Mouse (Mus musculus) lung, postnatal 0 days (tissue): ENCODE results near the gene Sh3bp4. TPM values are rescaled to one million over a fixed set of nuclear protein-coding genes. Genes with fewer than 3 reads are reported as not detected.

Experiments
- ATAC-seq: fragments of 200-750 bp; cut with Nextera tagmentation; 2 replicates; pipeline ENCODE4 v1.8.0; 2017; ENCODE audit warnings: moderate library complexity
- DNase-seq: peaks from one replicate; pipeline ENCODE4 v3.0.0-alpha.2; 2016; ENCODE audit warnings: low spot score
- H3K27ac ChIP-seq: fragments of 300-500 bp; sonication (generic); 2 replicates; pipeline ENCODE4 v1.5.1; 2014; ENCODE audit warnings: antibody characterized with exemption, mild to moderate bottlenecking, low read length, mixed read lengths
- H3K27me3 ChIP-seq: fragments of 300-500 bp; sonication (generic); replicated peaks from 2 replicates; pipeline ENCODE4 v1.6.1; 2014; ENCODE audit warnings: low read length, mixed read lengths; ENCODE audit not compliant: insufficient read depth
- H3K36me3 ChIP-seq: fragments of 300-500 bp; sonication (generic); 2 replicates; pipeline ENCODE4 v1.6.1; 2014; ENCODE audit warnings: low read length, mixed read lengths; ENCODE audit not compliant: insufficient read depth
- H3K4me1 ChIP-seq: fragments of 300-500 bp; sonication (generic); 2 replicates; pipeline ENCODE4 v1.6.1; 2014; ENCODE audit warnings: antibody characterized with exemption, low read depth, low read length, mixed read lengths; ENCODE audit not compliant: insufficient read depth
- H3K4me2 ChIP-seq: fragments of 300-500 bp; sonication (generic); replicated peaks from 2 replicates; pipeline ENCODE4 v1.6.1; 2014; ENCODE audit warnings: low read depth, mild to moderate bottlenecking, low read length, moderate library complexity, mixed read lengths
- H3K4me3 ChIP-seq: fragments of 300-500 bp; sonication (generic); 2 replicates; pipeline ENCODE4 v1.5.1; 2014; ENCODE audit warnings: low read depth, low read length
- H3K9ac ChIP-seq: fragments of 300-500 bp; sonication (generic); replicated peaks from 2 replicates; pipeline ENCODE4 v1.6.1; 2014; ENCODE audit warnings: low read depth, mild to moderate bottlenecking
- H3K9me3 ChIP-seq: fragments of 300-500 bp; sonication (generic); 2 replicates; pipeline ENCODE4 v1.6.1; 2016; ENCODE audit warnings: low read length, mixed read lengths
- CTCF ChIP-seq: IDR thresholded peaks from 2 replicates; pipeline ENCODE4 v1.5.1; 2016; ENCODE audit warnings: antibody characterized with exemption, mild to moderate bottlenecking
- EP300 ChIP-seq: IDR thresholded peaks from 2 replicates; pipeline ENCODE4 v1.6.1; 2016; ENCODE audit warnings: antibody characterized with exemption, mild to moderate bottlenecking, control low read depth
- WGBS: fragments of 180-500 bp; shearing (Covaris S2); extraction: QIAGEN DNeasy Blood & Tissue Kit; methylation state at CpG from one replicate; pipeline ENCODE4 v1.1.7; 2014; 5-methylcytosine and 5-hydroxymethylcytosine counted together
- polyA plus RNA-seq: library from polyadenylated mRNA; unstranded; fragments of >200 nt; fragmentation: Nextera tagmentation; extraction: Ambion mirVana; gene quantifications from 2 replicates; pipeline ENCODE4 v1.2.1, GENCODE M21; 2015

The Sh3bp4 gene
- polyA plus RNA-seq, 1 experiment from 2014 or later, result 18.9 TPM

GRCm38 (mm10) chr1:89034061-89034460 is 36.2 kb upstream of the Sh3bp4 start:
- no peak for TF ChIP-seq EP300
- no peak for TF ChIP-seq CTCF
- no peak for DNase-seq
- no peak overlapping the region for H3K27ac ChIP-seq

GRCm38 (mm10) chr1:89035115-89035514 is 35.1 kb upstream of the Sh3bp4 start:
- no peak for ATAC-seq
- Histone ChIP-seq H3K9me3 (no peaks in the 10 kb centered on the region), H3K9ac (no peak overlapping the region), H3K4me2 (no peak overlapping the region), H3K27ac (no peak overlapping the region), H3K4me3 (no peak overlapping the region), H3K4me1 (no peaks in the 10 kb centered on the region), H3K27me3 (no peaks in the 10 kb centered on the region), H3K36me3 (no peaks in the 10 kb centered on the region)
- no peak for DNase-seq
- no peak for TF ChIP-seq CTCF
- no peak for TF ChIP-seq EP300
- WGBS, result 60% methylated on average over 5 of the region's 5 CpGs

More at GRCm38 (mm10) chr1:89034061-89034460, 36.2 kb upstream of the Sh3bp4 start:
- Histone ChIP-seq H3K9me3 (no peaks in the 10 kb centered on the region), H3K4me3 (no peak overlapping the region), H3K36me3 (no peaks in the 10 kb centered on the region), H3K9ac (no peak overlapping the region), H3K4me2 (no peak overlapping the region), H3K4me1 (no peaks in the 10 kb centered on the region), H3K27me3 (no peaks in the 10 kb centered on the region)
- 79% methylated on average over 4 of the region's 4 CpGs for WGBS
- ATAC-seq, result no peak

GRCm38 (mm10) chr1:89039836-89040235 is 30.4 kb upstream of the Sh3bp4 start:
- Histone ChIP-seq H3K36me3 (no peaks in the 10 kb centered on the region), H3K9ac (no peak overlapping the region), H3K9me3 (no peaks in the 10 kb centered on the region), H3K4me2 (no peak overlapping the region), H3K4me1 (no peaks in the 10 kb centered on the region), H3K27ac (no peak overlapping the region), H3K4me3 (no peak overlapping the region), H3K27me3 (no peaks in the 10 kb centered on the region)
- ATAC-seq, result no peak
- TF ChIP-seq EP300 (no peak), CTCF (no peak)
- 44% methylated on average over 2 of the region's 2 CpGs for WGBS
- no peak for DNase-seq

GRCm38 (mm10) chr1:89041290-89041689 is 28.9 kb upstream of the Sh3bp4 start:
- Histone ChIP-seq H3K27ac (peak overlapping the region; percentile 44), H3K36me3 (no peaks in the 10 kb centered on the region), H3K4me3 (no peak overlapping the region), H3K9ac (no peak overlapping the region), H3K27me3 (no peaks in the 10 kb centered on the region), H3K9me3 (no peaks in the 10 kb centered on the region), H3K4me2 (no peak overlapping the region), H3K4me1 (no peaks in the 10 kb centered on the region)
- 46% methylated on average over 5 of the region's 5 CpGs for whole genome bisulfite sequencing
- DNase-seq, result peak; percentile 74
- peak; percentile 80 for ATAC-seq
- TF ChIP-seq EP300, result 0 out of 2 replicates have a peak, but pooled peaks have one; percentile 38
- no peak for TF ChIP-seq CTCF

- WGBS, result 51% methylated on average over 4 of the region's 4 CpGs
- no peaks in the 10 kb centered on the region for H3K9me3 ChIP-seq
- no peak for TF ChIP-seq CTCF
- TF ChIP-seq EP300, result no peak
- peak overlapping the region; percentile 44; the same call in 1 of the 2 replicates for H3K27ac ChIP-seq
- H3K4me3 ChIP-seq, result no peak overlapping the region
- no peaks in the 10 kb centered on the region for H3K4me1 ChIP-seq
- no peak overlapping the region for H3K4me2 ChIP-seq
- no peaks in the 10 kb centered on the region for H3K27me3 ChIP-seq
- DNase-seq, result peak; percentile 30
- ATAC-seq, result peak; percentile 47
- H3K36me3 ChIP-seq, result no peaks in the 10 kb centered on the region
- H3K9ac ChIP-seq, result no peak overlapping the region
Observed at GRCm38 (mm10) chr1:89042081-89042480, 28.1 kb upstream of the Sh3bp4 start.

- peak; percentile 39 for DNase-seq
- no peaks in the 10 kb centered on the region for H3K27me3 ChIP-seq
- H3K4me2 ChIP-seq, result no peak overlapping the region
- peak overlapping the region; percentile 44; the same call in 1 of the 2 replicates for H3K27ac ChIP-seq
- 72% methylated on average over 10 of the region's 10 CpGs for WGBS
- H3K4me3 ChIP-seq, result no peak overlapping the region
- peak; percentile 47 for ATAC-seq
- TF ChIP-seq EP300 (no peak), CTCF (no peak)
- no peak overlapping the region for H3K9ac ChIP-seq
- H3K4me1 ChIP-seq, result no peaks in the 10 kb centered on the region
- H3K36me3 ChIP-seq, result no peaks in the 10 kb centered on the region
- no peaks in the 10 kb centered on the region for H3K9me3 ChIP-seq
Observed at GRCm38 (mm10) chr1:89042956-89043355, 27.3 kb upstream of the Sh3bp4 start.

GRCm38 (mm10) chr1:89045403-89045802 is 24.8 kb upstream of the Sh3bp4 start:
- H3K27me3 ChIP-seq, result no peaks in the 10 kb centered on the region
- ATAC-seq, result no peak
- no peak for DNase-seq
- no peaks in the 10 kb centered on the region for H3K9me3 ChIP-seq
- no peaks in the 10 kb centered on the region for H3K36me3 ChIP-seq
- H3K4me3 ChIP-seq, result no peak overlapping the region
- no peak overlapping the region for H3K4me2 ChIP-seq
- no peak overlapping the region for H3K9ac ChIP-seq
- no peak for TF ChIP-seq CTCF
- no peak for TF ChIP-seq EP300
- 87% methylated on average over 8 of the region's 8 CpGs for WGBS
- no peaks in the 10 kb centered on the region for H3K4me1 ChIP-seq
- no peak overlapping the region for H3K27ac ChIP-seq
